Mouse (Mus musculus): ENCODE measurements around the gene Pla2g1b. TPM values are rescaled to one million over a fixed set of nuclear protein-coding genes. Genes with fewer than 3 reads are reported as not detected.

Pla2g1b gene
- polyA plus RNA-seq, 1 experiment from 2014 or later, result 1.1 TPM

- peaks cover 16% of the 10 kb centered on the region for H3K36me3 ChIP-seq
- no peaks in the 10 kb centered on the region for H3K27me3 ChIP-seq (replicated peaks)
- H3K9ac ChIP-seq, result peak overlapping the region; percentile 69
- 43% methylated on average over 21 of the region's 21 CpGs for WGBS
- peak overlapping the region; percentile 35 for H3K4me2 ChIP-seq
- no peak overlapping the region for H3K4me3 ChIP-seq
- no peaks in the 10 kb centered on the region for H3K9me3 ChIP-seq
- H3K27ac ChIP-seq (replicated peaks), result peak overlapping the region; percentile 86
- no peak for ATAC-seq (ENCODE audit: extremely low read depth, insufficient number of reproducible peaks, low FRiP score, low TSS enrichment)
- H3K4me1 ChIP-seq, result peaks cover 71% of the 10 kb centered on the region
Observed at GRCm38 (mm10) chr5:115520325-115520869, 54.3 kb downstream of the Pla2g1b start.

- ATAC-seq (ENCODE audit: extremely low read depth, insufficient number of reproducible peaks, low FRiP score, low TSS enrichment), result no peak
- Histone ChIP-seq H3K9me3 (no peaks in the 10 kb centered on the region), H3K9ac (peak overlapping the region; percentile 59; the same call in 1 of the 2 replicates), H3K27ac (replicated peaks) (peak overlapping the region; percentile 86), H3K36me3 (peaks cover 20% of the 10 kb centered on the region), H3K4me3 (no peak overlapping the region), H3K27me3 (replicated peaks) (no peaks in the 10 kb centered on the region), H3K4me1 (peaks cover 72% of the 10 kb centered on the region), H3K4me2 (peak overlapping the region; percentile 35)
- 57% methylated on average over 21 of the region's 21 CpGs for WGBS
Observed at GRCm38 (mm10) chr5:115521553-115522461, 55.7 kb downstream of the Pla2g1b start.

DNA sequence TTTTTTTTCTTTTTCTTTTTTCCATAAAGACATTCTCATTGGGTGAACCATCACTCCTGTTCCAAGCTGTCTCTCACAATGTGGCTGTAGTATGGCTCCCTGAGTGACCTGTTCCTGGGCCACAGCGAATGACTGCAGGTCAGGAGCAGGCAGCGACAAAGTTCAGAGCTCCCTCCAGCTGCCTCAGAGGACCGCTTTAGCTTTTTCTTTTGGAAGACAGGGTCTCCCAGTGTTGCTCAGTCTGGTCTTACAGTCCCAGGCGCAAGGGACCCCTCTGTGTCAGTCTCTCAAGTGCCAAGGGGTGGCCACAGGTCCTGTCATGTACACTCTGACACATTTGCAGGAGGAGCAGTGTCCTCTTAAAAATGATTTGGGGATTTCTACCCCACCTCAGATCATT lies 56.5 kb downstream of the Pla2g1b start:
- H3K27ac ChIP-seq (replicated peaks), result peak overlapping the region; percentile 86
- peak overlapping the region; percentile 54; the same call in 1 of the 2 replicates for H3K9ac ChIP-seq
- ATAC-seq (ENCODE audit: extremely low read depth, insufficient number of reproducible peaks, low FRiP score, low TSS enrichment), result no peak
- peaks cover 23% of the 10 kb centered on the region for H3K36me3 ChIP-seq
- H3K4me1 ChIP-seq, result peaks cover 72% of the 10 kb centered on the region
- H3K4me3 ChIP-seq, result no peak overlapping the region
- peak overlapping the region; percentile 22 for H3K4me2 ChIP-seq
- no peaks in the 10 kb centered on the region for H3K9me3 ChIP-seq
- WGBS, result 73% methylated on average over 4 of the region's 4 CpGs
- H3K27me3 ChIP-seq (replicated peaks), result no peaks in the 10 kb centered on the region

DNA sequence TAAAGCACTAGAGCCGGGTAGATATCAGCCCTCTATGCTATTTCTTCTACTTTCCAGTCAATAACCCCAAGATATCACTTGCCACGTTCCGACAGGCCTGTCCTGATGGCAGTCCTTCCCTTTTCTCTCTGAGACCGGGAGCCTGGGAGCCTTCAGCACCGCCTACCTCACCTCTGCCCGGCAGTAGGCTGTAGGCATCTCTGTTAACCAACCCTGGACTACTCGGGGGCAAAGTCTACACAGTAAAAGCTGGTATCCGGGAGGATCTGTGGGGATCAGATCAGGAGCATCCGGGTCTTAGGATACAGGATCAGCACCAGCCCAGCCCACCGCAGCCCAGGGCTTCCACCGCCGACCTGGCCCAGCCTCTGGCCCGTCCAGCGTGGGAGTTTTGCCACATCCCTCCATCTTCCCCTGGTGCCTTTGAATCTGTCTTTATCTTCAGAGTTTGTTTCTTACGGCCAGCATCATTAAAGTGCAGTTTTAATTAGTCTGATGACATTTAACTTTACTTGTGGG lies 57.0 kb downstream of the Pla2g1b start:
- Histone ChIP-seq H3K27ac (replicated peaks) (peak overlapping the region; percentile 86), H3K36me3 (peaks cover 22% of the 10 kb centered on the region), H3K27me3 (replicated peaks) (no peaks in the 10 kb centered on the region), H3K9ac (no peak overlapping the region), H3K9me3 (no peaks in the 10 kb centered on the region), H3K4me3 (no peak overlapping the region), H3K4me2 (peak overlapping the region; percentile 22; the same call in 1 of the 2 replicates), H3K4me1 (peaks cover 77% of the 10 kb centered on the region)
- no peak for ATAC-seq (ENCODE audit: extremely low read depth, insufficient number of reproducible peaks, low FRiP score, low TSS enrichment)
- 55% methylated on average over 15 of the region's 15 CpGs for WGBS

DNA sequence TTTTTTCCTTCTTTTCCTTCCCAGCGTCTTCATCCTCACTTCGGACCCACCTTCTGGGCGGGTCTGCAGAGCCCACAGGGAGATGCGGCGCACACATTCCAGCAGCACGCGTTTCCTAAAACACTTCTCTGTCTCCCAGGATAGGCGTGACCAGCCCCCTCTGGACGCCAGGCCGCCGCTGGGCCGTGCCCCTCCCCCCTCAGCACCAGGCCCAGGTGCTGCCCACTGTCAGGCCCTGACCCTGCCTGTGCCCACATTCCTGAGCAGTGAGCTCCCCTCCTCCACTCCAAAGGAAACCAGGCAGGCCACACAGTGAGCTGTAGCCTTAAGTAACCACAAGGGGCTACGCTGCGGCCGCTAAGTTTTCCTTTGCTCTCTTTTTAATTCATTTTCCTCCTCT lies 57.9 kb downstream of the Pla2g1b start:
- peaks cover 85% of the 10 kb centered on the region for H3K4me1 ChIP-seq
- no peak for ATAC-seq (ENCODE audit: extremely low read depth, insufficient number of reproducible peaks, low FRiP score, low TSS enrichment)
- no peaks in the 10 kb centered on the region for H3K9me3 ChIP-seq
- H3K27ac ChIP-seq (replicated peaks), result peak overlapping the region; percentile 86
- peak overlapping the region; percentile 64 for H3K4me2 ChIP-seq
- no peaks in the 10 kb centered on the region for H3K27me3 ChIP-seq (replicated peaks)
- WGBS, result 9% methylated on average over 15 of the region's 15 CpGs
- H3K9ac ChIP-seq, result peak overlapping the region; percentile 74
- peaks cover 17% of the 10 kb centered on the region for H3K36me3 ChIP-seq
- peak overlapping the region; percentile 32 for H3K4me3 ChIP-seq

Other genes with a start within 250 kb of the Pla2g1b start
- 63.6 and 73.0 TPM in 2 replicates for gene Pop5, start 230.4 kb upstream of the Pla2g1b start, polyA plus RNA-seq (2015; fragmentation: Nextera tagmentation; extraction: Ambion mirVana)
- 111 and 121 TPM in 2 replicates for gene Rnf10, start 193.4 kb upstream of the Pla2g1b start, polyA plus RNA-seq (2015; fragmentation: Nextera tagmentation; extraction: Ambion mirVana)
- 67.1 and 70.2 TPM in 2 replicates for gene Coq5, start 186.6 kb upstream of the Pla2g1b start, polyA plus RNA-seq (2015; fragmentation: Nextera tagmentation; extraction: Ambion mirVana)
- 1,196 and 1,415 TPM in 2 replicates for gene Dynll1, start 165.3 kb upstream of the Pla2g1b start, polyA plus RNA-seq (2015; fragmentation: Nextera tagmentation; extraction: Ambion mirVana)
- gene Srsf9, start 139.1 kb upstream of the Pla2g1b start, polyA plus RNA-seq (2015; fragmentation: Nextera tagmentation; extraction: Ambion mirVana), result 112 and 115 TPM in 2 replicates
- gene Gatc, start 125.1 kb upstream of the Pla2g1b start, polyA plus RNA-seq (2015; fragmentation: Nextera tagmentation; extraction: Ambion mirVana), result 22.0 and 22.8 TPM in 2 replicates
- gene Triap1, start 125.0 kb upstream of the Pla2g1b start, polyA plus RNA-seq (2015; fragmentation: Nextera tagmentation; extraction: Ambion mirVana), result 40.2 and 42.4 TPM in 2 replicates
- gene Cox6a1, start 117.3 kb upstream of the Pla2g1b start, polyA plus RNA-seq (2015; fragmentation: Nextera tagmentation; extraction: Ambion mirVana), result 1,395 and 1,520 TPM in 2 replicates
- 3.7 and 4.1 TPM in 2 replicates for gene Msi1, start 36.7 kb upstream of the Pla2g1b start, polyA plus RNA-seq (2015; fragmentation: Nextera tagmentation; extraction: Ambion mirVana)
- 18.9 and 19.8 TPM in 2 replicates for gene Sirt4, start 18.5 kb downstream of the Pla2g1b start, polyA plus RNA-seq (2015; fragmentation: Nextera tagmentation; extraction: Ambion mirVana)
- gene Pxn, start 40.4 kb downstream of the Pla2g1b start, polyA plus RNA-seq (2015; fragmentation: Nextera tagmentation; extraction: Ambion mirVana), result 29.7 and 31.7 TPM in 2 replicates
- gene Rplp0, start 93.2 kb downstream of the Pla2g1b start, polyA plus RNA-seq (2015; fragmentation: Nextera tagmentation; extraction: Ambion mirVana), result 1,009 and 1,125 TPM in 2 replicates
- 24.6 and 26.7 TPM in 2 replicates for gene Gcn1l1, start 99.0 kb downstream of the Pla2g1b start, polyA plus RNA-seq (2015; fragmentation: Nextera tagmentation; extraction: Ambion mirVana)
- gene Rab35, start 165.6 kb downstream of the Pla2g1b start, polyA plus RNA-seq (2015; fragmentation: Nextera tagmentation; extraction: Ambion mirVana), result 13.1 and 15.7 TPM in 2 replicates

Data from heart, embryonic 13.5 days (tissue).